Mouse (Mus musculus): Measurements from ENCODE around the gene Il16.

DNA sequence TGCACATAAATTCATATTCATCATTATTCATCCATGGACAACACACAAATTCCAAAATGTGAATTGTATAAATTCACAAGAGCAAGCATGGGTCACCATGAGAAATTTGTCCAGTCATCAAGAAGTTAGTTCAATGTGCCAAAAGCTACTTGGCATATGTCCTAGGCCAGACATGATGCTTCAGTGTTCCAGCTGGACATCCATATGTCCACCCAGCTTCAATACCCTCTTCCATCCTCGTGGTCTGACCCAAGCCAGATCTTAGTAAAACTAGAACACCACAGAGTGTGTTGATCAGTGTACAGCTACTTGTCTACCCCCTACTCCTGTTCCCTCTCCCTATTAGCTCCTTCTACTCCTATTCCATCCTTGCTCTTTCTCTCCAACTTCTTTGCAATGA lies 5.5 kb upstream of the Il16 start:
- TF ChIP-seq EP300 (IDR thresholded peaks at IDR 0.05; ENCODE audit: insufficient read depth, low read depth, low read length) (no peak), CTCF (IDR thresholded peaks at IDR 0.05; ENCODE audit: low read depth, low read length) (no peak), POLR2A (IDR thresholded peaks at IDR 0.05; ENCODE audit: insufficient read depth, low read length) (no peak)
